Mouse (Mus musculus) heart, adult 2 months (tissue): ENCODE results near the gene Tnfsfm13. TPM values are rescaled to one million over a fixed set of nuclear protein-coding genes. Genes with fewer than 3 reads are reported as not detected.

Experiments
- DNase-seq, 2 experiments: peaks; one replicate each; pipeline ENCODE4 v3.0.0; 2021
- H3K27ac ChIP-seq: fragments of 200-600 bp; 2 replicates; pipeline ENCODE4 v1.8.1; 2022
- H3K27me3 ChIP-seq: fragments of 200-500 bp; 2 replicates; pipeline ENCODE4 v1.6.1; 2012; ENCODE audit warnings: mild to moderate bottlenecking, low read length, inconsistent platforms, mixed read lengths; ENCODE audit not compliant: control insufficient read depth, insufficient read depth
- H3K36me3 ChIP-seq: fragments of 200-500 bp; 2 replicates; pipeline ENCODE4 v1.6.1; 2012; ENCODE audit warnings: low read length, inconsistent platforms; ENCODE audit not compliant: control insufficient read depth, insufficient read depth
- H3K4me1 ChIP-seq: fragments of 200-500 bp; 2 replicates; pipeline ENCODE4 v1.6.1; 2011; ENCODE audit warnings: low read length; ENCODE audit not compliant: control insufficient read depth, insufficient read depth
- H3K4me3 ChIP-seq: fragments of 200-600 bp; 2 replicates; pipeline ENCODE4 v1.8.1; 2022
- H3K79me2 ChIP-seq: fragments of 200-500 bp; replicated peaks from 2 replicates; pipeline ENCODE4 v1.6.1; 2012; ENCODE audit warnings: mild to moderate bottlenecking, inconsistent platforms, low read length, moderate library complexity, mixed read lengths; ENCODE audit not compliant: control insufficient read depth, insufficient read depth
- H3K9ac ChIP-seq: fragments of 200-500 bp; 2 replicates; pipeline ENCODE4 v1.6.1; 2012; ENCODE audit warnings: low read depth, mild to moderate bottlenecking, control low read depth, inconsistent platforms, low read length, mixed read lengths
- CTCF ChIP-seq: fragments of 200-600 bp; IDR thresholded peaks from 2 replicates; pipeline ENCODE4 v1.8.1; 2022; ENCODE audit warnings: antibody characterized with exemption, mild to moderate bottlenecking, moderate library complexity
- EP300 ChIP-seq: fragments of 200-500 bp; IDR thresholded peaks from 2 replicates; pipeline ENCODE4 v1.6.1; 2011; ENCODE audit warnings: low read depth, low read length, control low read depth; ENCODE audit not compliant: insufficient read depth
- POLR2A ChIP-seq: fragments of 200-500 bp; IDR thresholded peaks from 2 replicates; pipeline ENCODE4 v1.6.1; 2011; ENCODE audit warnings: mild to moderate bottlenecking, low read depth, low read length, control low read depth; ENCODE audit not compliant: insufficient read depth
- WGBS: fragments of 180-500 bp; shearing (Covaris S2); methylation state at CpG from one replicate; pipeline ENCODE4 v1.1.7; 2018; 5-methylcytosine and 5-hydroxymethylcytosine counted together
- intact Hi-C: fragments of 180-260 bp; cut with DNase I; formaldehyde crosslinking; loops from one replicate; pipeline ENCODE4 v1.15.1; 2025
- polyA plus RNA-seq: library from polyadenylated mRNA; depleted of rRNA; stranded (reverse); fragments of >200 nt; gene quantifications from 2 replicates; pipeline ENCODE4 v1.2.3, GENCODE M21; 2012
- total RNA-seq, 2 experiments: library from RNA; stranded (reverse); gene quantifications; 2 replicates each; pipeline ENCODE4 v1.2.3; 2021

The Tnfsfm13 gene
- total and polyA plus RNA-seq, 3 experiments = 2.8 to 3.7 (median 3.2) TPM

GRCm38 (mm10) chr11:69712954-69713672 is 17.2 kb upstream of the Tnfsfm13 start:
- WGBS = 88% methylated on average over 20 of the region's 20 CpGs
- H3K27me3 ChIP-seq = no peaks in the 10 kb centered on the region
- no peaks in the 10 kb centered on the region; the same call in 1 of the 2 replicates for H3K4me1 ChIP-seq
- DNase-seq = no peak
- no peak overlapping the region for H3K9ac ChIP-seq
- TF ChIP-seq EP300 = no peak
- TF ChIP-seq POLR2A = no peak
- no peak for TF ChIP-seq CTCF
- H3K4me3 ChIP-seq = no peak overlapping the region
- intact Hi-C loops = no loop called here
- H3K36me3 ChIP-seq = no peaks in the 10 kb centered on the region
- no peak overlapping the region for H3K27ac ChIP-seq
- no peaks in the 10 kb centered on the region for H3K79me2 ChIP-seq

DNA sequence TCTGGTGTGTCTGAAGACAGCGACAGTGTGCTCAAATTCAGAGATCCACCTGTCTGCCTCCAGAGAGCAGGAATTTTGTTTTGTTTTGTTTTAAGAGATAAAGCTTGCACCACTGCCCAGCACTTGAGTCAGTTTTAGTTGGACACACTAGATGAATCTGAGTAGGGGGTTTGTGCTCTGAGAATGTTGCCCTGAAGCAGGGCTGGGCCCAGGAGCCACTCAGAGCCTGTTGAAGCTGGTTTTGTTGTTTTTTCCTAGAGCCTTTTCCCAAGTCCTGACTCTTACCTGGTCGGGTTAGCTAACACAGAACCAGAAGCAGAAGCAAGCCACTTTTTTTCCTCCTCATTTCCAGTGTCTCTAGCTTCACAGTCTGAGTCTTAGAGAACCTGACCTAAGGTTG is 15.2 kb upstream of the Tnfsfm13 start:
- intact Hi-C loops = no loop called here
- Histone ChIP-seq H3K27ac (no peak overlapping the region), H3K36me3 (no peaks in the 10 kb centered on the region), H3K9ac (no peak overlapping the region), H3K27me3 (no peaks in the 10 kb centered on the region), H3K4me3 (no peak overlapping the region), H3K79me2 (no peaks in the 10 kb centered on the region), H3K4me1 (peaks cover 4% of the 10 kb centered on the region)
- WGBS = 76% methylated on average over 2 of the region's 2 CpGs
- DNase-seq = no peak
- TF ChIP-seq POLR2A (no peak), EP300 (no peak), CTCF (no peak)

DNA sequence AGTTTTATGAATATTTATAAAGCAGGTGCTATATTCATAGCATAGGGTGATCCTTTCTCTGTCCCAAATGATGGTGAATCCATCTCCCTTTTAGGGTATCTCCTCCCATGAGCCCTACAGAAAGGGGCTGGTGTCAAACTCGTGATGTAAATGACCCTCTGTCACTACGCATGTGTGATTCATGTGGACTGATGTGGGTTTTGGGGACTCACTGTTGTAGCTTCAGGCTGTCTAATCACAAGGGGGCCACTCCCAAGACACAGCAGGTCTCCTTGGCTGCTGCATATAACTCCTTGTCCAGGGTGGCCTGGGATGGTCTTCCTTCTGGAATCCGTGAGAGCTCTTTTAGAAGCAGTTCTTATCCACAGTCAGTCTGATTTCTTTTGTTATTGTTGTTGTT is 14.6 kb upstream of the Tnfsfm13 start:
- intact Hi-C loops = no loop called here
- H3K9ac ChIP-seq = no peak overlapping the region
- no peaks in the 10 kb centered on the region for H3K27me3 ChIP-seq
- no peak for DNase-seq
- no peaks in the 10 kb centered on the region for H3K36me3 ChIP-seq
- no peak for TF ChIP-seq POLR2A
- no peak for TF ChIP-seq CTCF
- TF ChIP-seq EP300 = no peak
- H3K4me3 ChIP-seq = no peak overlapping the region
- H3K4me1 ChIP-seq = peaks cover 4% of the 10 kb centered on the region
- H3K79me2 ChIP-seq = no peaks in the 10 kb centered on the region
- 88% methylated on average over 3 of the region's 3 CpGs for WGBS
- H3K27ac ChIP-seq = no peak overlapping the region

GRCm38 (mm10) chr11:69709554-69710446 is 13.9 kb upstream of the Tnfsfm13 start:
- no peak overlapping the region for H3K27ac ChIP-seq
- no peak for TF ChIP-seq EP300
- TF ChIP-seq CTCF = no peak
- TF ChIP-seq POLR2A = no peak
- no peak overlapping the region for H3K9ac ChIP-seq
- 57% methylated on average over 11 of the region's 11 CpGs for WGBS
- H3K36me3 ChIP-seq = no peaks in the 10 kb centered on the region
- H3K4me3 ChIP-seq = no peak overlapping the region
- H3K4me1 ChIP-seq = peaks cover 4% of the 10 kb centered on the region; the same call in 1 of the 2 replicates
- intact Hi-C loops = no loop called here
- no peak for DNase-seq
- no peaks in the 10 kb centered on the region for H3K27me3 ChIP-seq
- no peaks in the 10 kb centered on the region for H3K79me2 ChIP-seq

- DNase-seq = no peak
- H3K4me1 ChIP-seq = peaks cover 4% of the 10 kb centered on the region; the same call in 1 of the 2 replicates
- no peaks in the 10 kb centered on the region for H3K36me3 ChIP-seq
- no peak overlapping the region for H3K9ac ChIP-seq
- no peak overlapping the region for H3K27ac ChIP-seq
- H3K79me2 ChIP-seq = no peaks in the 10 kb centered on the region
- no peaks in the 10 kb centered on the region for H3K27me3 ChIP-seq
- H3K4me3 ChIP-seq = no peak overlapping the region
- WGBS = 76% methylated on average over 3 of the region's 3 CpGs
- TF ChIP-seq CTCF (no peak), EP300 (no peak), POLR2A (no peak)
- intact Hi-C loops = no loop called here
Observed at GRCm38 (mm10) chr11:69708614-69709265, 12.8 kb upstream of the Tnfsfm13 start.
